Mouse (Mus musculus) forebrain, embryonic 12.5 days (tissue): ENCODE data around the gene Nelfe. TPM values are rescaled to one million over a fixed set of nuclear protein-coding genes. Genes with fewer than 3 reads are reported as not detected.

Experiments used
- ATAC-seq: fragments of 200-750 bp; cut with Nextera tagmentation; 2 replicates; pipeline ENCODE4 v1.8.0; 2017; ENCODE audit warnings: moderate TSS enrichment; ENCODE audit not compliant: low FRiP score
- H3K27ac ChIP-seq: fragments of 300-500 bp; sonication (generic); 2 replicates; pipeline ENCODE4 v1.5.1; 2016; ENCODE audit warnings: mild to moderate bottlenecking
- H3K27me3 ChIP-seq: fragments of 300-500 bp; sonication (generic); 2 replicates; pipeline ENCODE4 v1.6.1; 2016; ENCODE audit warnings: mild to moderate bottlenecking
- H3K36me3 ChIP-seq: fragments of 300-500 bp; sonication (generic); replicated peaks from 2 replicates; pipeline ENCODE4 v1.6.1; 2016; ENCODE audit warnings: mild to moderate bottlenecking
- H3K4me1 ChIP-seq: fragments of 300-500 bp; sonication (generic); 2 replicates; pipeline ENCODE4 v1.6.1; 2016
- H3K4me2 ChIP-seq: fragments of 300-500 bp; sonication (generic); 2 replicates; pipeline ENCODE4 v1.6.1; 2016; ENCODE audit warnings: mild to moderate bottlenecking, moderate library complexity
- H3K4me3 ChIP-seq: fragments of 300-500 bp; sonication (generic); replicated peaks from 2 replicates; pipeline ENCODE4 v1.5.1; 2016; ENCODE audit warnings: mild to moderate bottlenecking
- H3K9ac ChIP-seq: fragments of 300-500 bp; sonication (generic); 2 replicates; pipeline ENCODE4 v1.6.1; 2016; ENCODE audit warnings: mild to moderate bottlenecking
- H3K9me3 ChIP-seq: fragments of 300-500 bp; sonication (generic); 2 replicates; pipeline ENCODE4 v1.6.1; 2016
- WGBS: fragments of 180-500 bp; shearing (Covaris S2); methylation state at CpG from one replicate; pipeline ENCODE4 v1.1.7; 2016; 5-methylcytosine and 5-hydroxymethylcytosine counted together
- polyA plus RNA-seq: library from polyadenylated mRNA; unstranded; fragments of >200 nt; fragmentation: Nextera tagmentation; extraction: Ambion mirVana; gene quantifications from 2 replicates; pipeline ENCODE4 v1.2.1, GENCODE M21; 2016

Nelfe gene
- polyA plus RNA-seq, 1 experiment from 2014 or later = 133 TPM

DNA sequence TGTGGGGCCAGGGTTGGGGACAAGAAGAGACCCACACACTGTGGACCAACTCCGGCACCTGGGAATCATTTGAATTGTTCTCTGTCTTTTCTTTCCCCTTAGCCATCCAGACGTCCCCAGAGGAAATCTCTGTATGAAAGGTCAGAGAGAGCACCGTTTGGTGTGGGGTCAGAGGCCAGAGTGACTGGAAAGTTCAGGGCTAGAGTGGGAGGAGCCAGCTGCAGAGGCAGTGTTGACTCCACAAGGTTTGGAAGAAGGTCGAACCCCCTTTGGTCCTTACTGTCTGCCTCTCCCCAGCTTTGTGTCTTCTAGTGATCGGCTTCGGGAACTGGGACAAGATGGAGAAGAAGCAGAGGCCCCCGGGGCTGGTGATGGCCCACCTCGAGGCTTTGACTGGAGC lies 3.3 kb downstream of the Nelfe start:
- no peak overlapping the region for H3K4me3 ChIP-seq
- H3K4me1 ChIP-seq = peaks cover 22% of the 10 kb centered on the region
- H3K36me3 ChIP-seq = peaks cover 57% of the 10 kb centered on the region
- no peak overlapping the region for H3K9ac ChIP-seq
- H3K27ac ChIP-seq = no peak overlapping the region
- no peak overlapping the region for H3K4me2 ChIP-seq
- no peaks in the 10 kb centered on the region for H3K27me3 ChIP-seq
- ATAC-seq = no peak
- WGBS = 83% methylated on average over 8 of the region's 8 CpGs
- no peaks in the 10 kb centered on the region for H3K9me3 ChIP-seq

DNA sequence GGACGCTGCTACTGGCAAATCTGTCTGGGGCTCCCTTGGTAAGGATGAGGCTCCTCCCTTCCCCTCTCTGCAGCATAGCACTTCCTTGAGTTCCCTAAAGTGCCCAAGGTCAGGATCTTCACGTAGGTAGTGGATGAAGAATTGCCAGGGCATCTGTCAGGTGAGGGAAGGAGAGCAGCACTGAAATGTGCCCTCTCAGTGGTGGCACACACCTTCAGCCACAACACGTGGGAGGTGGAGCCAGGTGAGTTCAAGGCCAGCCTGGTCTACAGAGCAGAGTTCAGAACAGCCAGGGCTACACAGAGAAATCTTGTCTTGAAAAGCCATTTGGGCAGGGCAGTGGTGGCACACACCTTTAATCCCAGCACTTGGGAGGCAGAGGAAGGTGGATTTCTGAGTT lies 4.6 kb downstream of the Nelfe start:
- H3K4me3 ChIP-seq = no peak overlapping the region
- peaks cover 57% of the 10 kb centered on the region for H3K36me3 ChIP-seq
- H3K9me3 ChIP-seq = no peaks in the 10 kb centered on the region
- H3K9ac ChIP-seq = no peak overlapping the region
- no peaks in the 10 kb centered on the region for H3K27me3 ChIP-seq
- no peak for ATAC-seq
- 74% methylated on average over 3 of the region's 3 CpGs for WGBS
- no peak overlapping the region for H3K27ac ChIP-seq
- peaks cover 14% of the 10 kb centered on the region for H3K4me1 ChIP-seq
- no peak overlapping the region for H3K4me2 ChIP-seq

DNA sequence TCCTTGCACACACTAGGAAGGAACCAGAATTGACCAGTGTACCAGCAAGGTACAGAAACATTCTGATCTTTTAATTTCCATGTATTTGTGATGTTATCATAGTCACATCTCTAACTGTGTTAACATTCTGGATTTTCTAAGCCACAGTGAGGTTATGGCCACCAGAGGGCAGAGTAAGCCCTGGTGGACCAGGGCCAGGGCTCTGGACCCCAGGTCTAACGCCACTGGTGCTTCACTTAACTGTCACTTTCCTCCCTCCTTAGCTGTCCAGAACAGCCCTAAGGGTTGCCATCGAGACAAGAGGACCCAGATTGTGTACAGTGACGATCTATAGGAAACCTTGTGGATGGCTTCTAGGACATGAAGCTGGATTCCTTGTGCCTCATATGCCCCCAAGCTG lies 5.6 kb downstream of the Nelfe start:
- Histone ChIP-seq H3K4me2 (no peak overlapping the region), H3K27me3 (no peaks in the 10 kb centered on the region), H3K4me3 (no peak overlapping the region), H3K4me1 (peaks cover 10% of the 10 kb centered on the region), H3K9me3 (no peaks in the 10 kb centered on the region), H3K27ac (no peak overlapping the region), H3K9ac (no peak overlapping the region), H3K36me3 (peaks cover 57% of the 10 kb centered on the region)
- no peak for ATAC-seq
- WGBS = 44% methylated on average over 3 of the region's 3 CpGs

DNA sequence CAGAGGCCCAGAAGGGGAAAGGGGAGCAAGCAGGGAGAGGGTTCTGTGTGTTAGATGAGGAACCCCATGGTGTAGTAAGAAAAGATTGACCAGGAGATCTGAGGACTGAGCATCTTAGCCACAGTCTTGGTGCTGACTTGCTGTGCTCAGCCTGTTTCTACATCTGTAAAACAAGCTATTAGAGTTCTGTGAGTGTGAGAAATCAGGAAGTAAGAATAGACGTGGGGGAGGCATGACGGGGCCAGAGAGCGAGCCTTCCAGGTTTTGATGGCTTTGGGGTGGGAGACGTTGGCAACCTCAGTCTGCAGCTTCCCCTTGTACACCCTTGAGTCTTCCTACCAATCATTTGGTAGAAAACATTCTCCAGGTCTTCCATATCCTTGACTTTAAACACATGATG lies 8.5 kb downstream of the Nelfe start:
- H3K9ac ChIP-seq = no peak overlapping the region
- ATAC-seq = no peak
- H3K27ac ChIP-seq = no peak overlapping the region
- no peak overlapping the region for H3K4me2 ChIP-seq
- H3K9me3 ChIP-seq = no peaks in the 10 kb centered on the region
- no peak overlapping the region for H3K4me3 ChIP-seq
- WGBS = 89% methylated on average over 4 of the region's 4 CpGs
- 0 out of 2 replicates have a peak, but pooled peaks cover 9% of the 10 kb centered on the region for H3K27me3 ChIP-seq
- no peaks in the 10 kb centered on the region for H3K4me1 ChIP-seq
- peaks cover 41% of the 10 kb centered on the region for H3K36me3 ChIP-seq

DNA sequence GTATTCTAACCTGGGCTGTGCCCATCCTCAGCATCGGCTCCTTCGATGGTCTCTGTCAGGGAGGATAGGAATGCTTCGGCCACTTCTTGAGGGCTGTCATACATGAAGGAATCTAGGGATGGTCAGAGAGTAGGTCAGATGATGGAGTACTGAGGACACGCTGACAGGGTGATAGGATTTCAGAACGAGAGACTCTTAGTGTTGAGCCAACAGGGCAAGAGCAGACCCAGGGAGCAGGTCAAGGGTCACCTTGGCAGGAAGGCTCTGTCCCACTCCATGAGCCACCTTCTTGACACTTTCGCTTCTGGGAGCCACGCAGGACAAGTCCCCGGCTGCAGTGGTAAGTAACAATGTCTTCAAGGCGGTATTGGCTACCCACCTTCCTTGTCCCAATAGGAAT lies 10.3 kb downstream of the Nelfe start:
- H3K4me2 ChIP-seq = no peak overlapping the region
- peaks cover 24% of the 10 kb centered on the region for H3K36me3 ChIP-seq
- WGBS = 89% methylated on average over 9 of the region's 9 CpGs
- H3K9ac ChIP-seq = no peak overlapping the region
- 0 out of 2 replicates have a peak, but pooled peaks cover 9% of the 10 kb centered on the region for H3K27me3 ChIP-seq
- no peak overlapping the region for H3K27ac ChIP-seq
- no peak for ATAC-seq
- no peak overlapping the region for H3K4me3 ChIP-seq
- peaks cover 3% of the 10 kb centered on the region; the same call in 1 of the 2 replicates for H3K4me1 ChIP-seq
- H3K9me3 ChIP-seq = no peaks in the 10 kb centered on the region

DNA sequence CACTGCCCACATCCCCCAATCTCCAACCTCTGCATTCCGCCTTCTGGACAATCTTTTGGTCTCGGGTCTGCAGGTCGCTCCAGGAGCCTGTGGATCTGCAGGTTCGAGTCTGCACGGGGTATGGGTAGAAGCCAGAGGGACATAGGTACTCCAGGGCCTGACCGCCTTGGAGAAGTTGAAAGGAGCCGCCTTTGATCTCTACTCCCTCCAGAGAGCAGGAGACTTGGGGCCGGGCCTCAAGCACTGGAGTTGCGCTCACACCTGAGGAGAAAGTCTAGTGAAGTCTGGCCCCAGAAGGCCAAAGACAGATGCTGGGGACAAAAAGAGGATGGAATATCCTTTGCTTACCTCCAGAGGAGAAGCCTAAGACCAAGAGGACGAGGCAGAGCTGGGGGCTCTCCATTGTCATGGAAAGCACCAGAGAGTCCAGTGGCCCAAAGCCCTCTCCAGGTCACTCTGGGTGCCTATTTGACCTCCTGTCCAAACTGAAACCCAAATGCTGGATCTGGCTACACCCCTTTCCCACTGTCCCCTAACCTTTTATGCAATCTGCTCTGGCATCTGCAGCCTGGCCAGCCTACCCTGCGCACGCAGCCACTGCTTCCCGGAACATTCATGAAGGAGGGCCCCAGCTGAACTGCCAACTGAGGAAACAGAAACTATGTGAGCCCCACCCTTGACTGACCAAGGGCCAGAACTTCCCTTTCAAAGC lies 11.7 kb downstream of the Nelfe start:
- H3K4me1 ChIP-seq = peaks cover 3% of the 10 kb centered on the region; the same call in 1 of the 2 replicates
- H3K27me3 ChIP-seq = 0 out of 2 replicates have a peak, but pooled peaks cover 9% of the 10 kb centered on the region
- H3K36me3 ChIP-seq = peaks cover 12% of the 10 kb centered on the region; the same call in 1 of the 2 replicates
- H3K4me3 ChIP-seq = no peak overlapping the region
- no peak overlapping the region for H3K27ac ChIP-seq
- no peak overlapping the region for H3K9ac ChIP-seq
- no peak overlapping the region for H3K4me2 ChIP-seq
- no peaks in the 10 kb centered on the region for H3K9me3 ChIP-seq
- no peak for ATAC-seq
- whole genome bisulfite sequencing = 80% methylated on average over 13 of the region's 13 CpGs

DNA sequence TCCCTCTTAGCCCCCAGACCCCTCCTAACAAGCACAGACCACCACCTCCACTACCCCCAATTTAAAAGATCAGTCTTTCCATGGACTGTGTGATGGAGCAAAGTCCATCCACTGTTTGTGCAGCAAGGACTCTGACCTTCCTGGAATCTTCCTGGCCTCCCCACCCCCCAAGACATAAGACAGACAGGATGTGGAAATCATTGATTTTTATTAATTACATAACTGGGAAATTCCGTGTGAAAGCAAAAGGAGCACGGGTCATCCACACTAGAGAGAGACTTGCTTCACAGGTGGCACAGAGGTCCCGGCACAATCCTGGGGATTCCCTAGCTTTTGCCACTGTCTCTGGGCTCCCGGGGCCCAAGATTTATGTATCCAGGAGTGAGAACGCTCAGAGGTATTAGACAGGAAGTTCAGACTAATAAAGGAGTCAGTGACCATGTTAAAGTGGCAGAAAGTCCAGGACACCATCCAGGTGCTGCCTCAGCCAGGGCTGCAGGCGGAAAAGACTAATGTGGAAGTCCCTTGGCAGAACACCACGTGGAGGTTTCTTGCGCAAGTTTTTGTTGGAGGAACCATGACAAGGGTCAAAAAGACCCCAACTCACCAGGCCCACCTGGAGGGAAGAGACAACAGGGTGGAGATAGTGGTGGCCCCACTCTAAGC lies 12.4 kb downstream of the Nelfe start, which contains the start of gene Cfb:
Cfb (minus strand) TSS at position 103 of the 666 bp plus-strand sequence.
- H3K27me3 ChIP-seq = peaks cover 9% of the 10 kb centered on the region; the same call in 1 of the 2 replicates

DNA sequence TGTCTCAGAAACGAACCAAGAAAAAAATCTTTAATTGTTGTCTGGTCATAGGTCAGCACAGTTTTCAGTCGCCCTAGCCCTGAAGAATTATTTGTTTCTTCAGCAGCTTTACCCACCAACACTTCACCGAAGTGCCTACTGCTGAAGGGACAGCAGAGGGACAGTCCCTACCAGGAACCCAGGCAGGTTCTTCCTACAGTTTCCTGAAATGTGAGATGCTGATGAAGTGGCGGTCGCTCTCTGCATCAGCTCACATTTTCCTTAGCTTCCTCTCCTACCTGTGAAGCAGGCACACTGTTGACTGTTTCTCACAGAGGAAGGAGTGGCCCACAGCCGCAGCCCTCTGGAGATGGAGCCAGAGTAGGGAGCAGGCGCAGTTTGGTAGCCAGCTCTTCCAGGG lies 15.8 kb downstream of the Nelfe start:
- H3K27ac ChIP-seq = no peak overlapping the region
- H3K9ac ChIP-seq = no peak overlapping the region
- no peak overlapping the region for H3K4me3 ChIP-seq
- ATAC-seq = no peak
- no peaks in the 10 kb centered on the region for H3K36me3 ChIP-seq
- WGBS = 71% methylated on average over 7 of the region's 7 CpGs
- no peak overlapping the region for H3K4me2 ChIP-seq
- peaks cover 3% of the 10 kb centered on the region; the same call in 1 of the 2 replicates for H3K4me1 ChIP-seq
- H3K9me3 ChIP-seq = no peaks in the 10 kb centered on the region
- H3K27me3 ChIP-seq = peaks cover 9% of the 10 kb centered on the region; the same call in 1 of the 2 replicates

More for the DNA sequence above, 12.4 kb downstream of the Nelfe start, which contains the start of gene Cfb:
- no peak for ATAC-seq
- Histone ChIP-seq H3K4me1 (peaks cover 3% of the 10 kb centered on the region; the same call in 1 of the 2 replicates), H3K4me2 (no peak within 1 kb of the TSS), H3K27ac (no peak within 1 kb of the TSS), H3K36me3 (peaks cover 5% of the 10 kb centered on the region; the same call in 1 of the 2 replicates), H3K4me3 (no peak within 1 kb of the TSS), H3K9ac (no peak within 1 kb of the TSS), H3K9me3 (no peaks in the 10 kb centered on the region)
- 76% methylated on average over 8 of the region's 8 CpGs for WGBS

DNA sequence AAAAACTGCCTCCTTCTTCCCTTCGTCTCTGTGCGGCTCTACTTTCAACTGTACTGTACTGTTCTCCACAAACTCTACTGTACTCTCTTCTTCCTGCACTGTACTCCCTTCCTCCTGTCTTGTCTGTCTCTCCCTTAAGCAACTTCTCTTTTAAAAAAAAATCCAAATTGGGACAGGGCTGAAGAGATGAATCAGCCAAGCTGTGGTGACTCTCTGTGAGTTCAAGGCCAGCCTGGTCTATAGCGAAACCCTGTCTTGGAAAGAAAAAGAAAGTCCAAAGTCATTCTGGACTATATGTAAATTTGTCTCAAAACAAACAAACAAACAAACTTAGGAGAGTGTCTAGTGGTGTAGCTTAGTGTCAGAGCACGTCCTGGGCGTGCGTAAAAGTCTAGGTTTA lies 24.1 kb downstream of the Nelfe start:
- H3K9me3 ChIP-seq = no peaks in the 10 kb centered on the region
- no peaks in the 10 kb centered on the region for H3K36me3 ChIP-seq
- no peak for ATAC-seq
- H3K4me2 ChIP-seq = no peak overlapping the region
- no peaks in the 10 kb centered on the region for H3K4me1 ChIP-seq
- H3K4me3 ChIP-seq = no peak overlapping the region
- H3K27me3 ChIP-seq = 0 out of 2 replicates have a peak, but pooled peaks cover 3% of the 10 kb centered on the region
- no peak overlapping the region for H3K9ac ChIP-seq
- no peak overlapping the region for H3K27ac ChIP-seq
- 90% methylated on average over 6 of the region's 6 CpGs for WGBS

DNA sequence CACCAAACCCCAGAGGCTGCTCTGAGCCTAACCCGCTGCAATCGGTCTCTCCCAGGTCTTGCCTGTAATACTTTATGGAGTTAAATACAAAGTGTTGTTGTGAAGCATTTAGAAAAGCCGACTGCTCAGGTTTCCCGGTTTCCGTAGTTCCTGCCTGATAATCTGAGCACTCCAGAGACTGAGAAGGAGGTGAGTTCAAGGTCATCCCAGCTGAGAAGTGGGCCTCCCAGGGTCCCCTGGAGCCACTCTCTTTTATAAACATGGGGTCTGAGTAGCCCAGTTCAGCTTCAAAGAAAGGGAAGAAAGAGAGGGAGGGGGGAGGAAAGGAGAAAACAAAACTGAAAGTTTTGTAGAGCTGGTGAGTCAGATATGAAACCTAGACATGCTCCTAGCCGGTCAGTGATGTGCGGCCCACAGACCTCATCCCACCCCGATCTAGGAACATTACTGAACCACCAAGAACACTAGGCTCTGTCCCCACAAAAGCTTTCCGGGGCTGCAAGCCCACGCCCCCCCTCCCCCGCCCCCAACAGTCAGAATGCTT lies 29.2 kb downstream of the Nelfe start, which contains the start of gene Zbtb12:
Zbtb12 (plus strand) TSS at position 148 of the 544 bp plus-strand sequence.
- Histone ChIP-seq H3K27me3 (peaks cover 13% of the 10 kb centered on the region), H3K4me2 (no peak within 1 kb of the TSS), H3K27ac (no peak within 1 kb of the TSS), H3K4me1 (0 out of 2 replicates have a peak, but pooled peaks cover 6% of the 10 kb centered on the region), H3K36me3 (no peaks in the 10 kb centered on the region), H3K4me3 (no peak within 1 kb of the TSS), H3K9ac (no peak within 1 kb of the TSS), H3K9me3 (no peaks in the 10 kb centered on the region)
- ATAC-seq = no peak
- WGBS = 66% methylated on average over 11 of the region's 11 CpGs

DNA sequence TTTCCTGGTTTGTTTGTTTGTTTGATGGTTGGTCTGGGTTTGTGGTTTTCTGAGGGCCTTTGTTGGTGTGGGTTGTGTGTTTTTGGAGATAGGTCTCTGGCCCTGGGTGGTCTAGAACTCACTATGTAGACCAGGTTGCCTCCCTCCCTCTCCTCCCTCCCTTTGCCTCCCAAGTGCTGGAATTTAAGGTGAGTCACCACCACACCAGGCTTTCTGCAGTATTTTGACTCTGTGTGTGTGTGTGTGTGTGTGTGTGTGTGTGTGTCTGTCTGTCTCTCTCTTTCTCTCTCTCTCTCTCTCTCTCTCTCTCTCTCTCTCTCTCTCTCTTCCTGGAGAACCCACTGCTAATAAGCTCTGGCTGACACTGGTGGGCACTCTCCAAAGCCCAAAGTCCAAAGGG lies 31.0 kb downstream of the Nelfe start:
- Histone ChIP-seq H3K27ac (no peak overlapping the region), H3K4me1 (0 out of 2 replicates have a peak, but pooled peaks cover 6% of the 10 kb centered on the region), H3K9me3 (no peaks in the 10 kb centered on the region), H3K9ac (no peak overlapping the region), H3K36me3 (no peaks in the 10 kb centered on the region), H3K27me3 (peaks cover 13% of the 10 kb centered on the region), H3K4me2 (no peak overlapping the region), H3K4me3 (no peak overlapping the region)
- ATAC-seq = no peak

DNA sequence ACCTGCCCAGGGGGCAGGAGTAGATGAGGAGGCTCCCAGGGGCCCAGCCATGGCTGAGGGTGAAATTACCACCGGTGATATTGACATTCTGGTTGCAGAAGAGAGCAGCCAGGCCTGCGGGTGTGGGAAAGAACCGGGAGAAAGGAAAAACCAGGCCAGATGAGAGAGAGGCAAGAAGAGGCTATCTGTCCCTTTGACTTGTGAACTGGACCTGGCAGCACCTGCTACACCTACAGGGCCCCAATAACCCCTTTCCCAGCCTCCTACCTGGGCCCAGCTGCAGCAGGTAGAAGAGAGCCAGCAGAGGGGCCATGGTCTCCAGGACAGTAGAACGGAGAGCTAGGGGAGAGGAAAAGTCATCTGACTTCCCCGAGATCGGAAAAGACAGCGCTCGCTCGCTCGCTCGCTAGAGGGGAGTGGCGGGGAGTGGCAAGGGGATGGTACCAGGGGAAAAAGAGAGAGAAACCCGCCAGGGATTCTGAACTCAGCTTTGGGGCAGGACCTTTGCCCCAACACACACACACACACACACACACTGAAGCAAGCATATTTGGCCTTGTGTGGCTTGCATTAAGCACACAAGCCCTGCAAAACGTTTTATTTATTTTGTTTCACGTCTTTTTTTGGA lies 31.6 kb downstream of the Nelfe start, which contains the start of gene Gm20547:
Gm20547 (minus strand) TSS at position 360 of the 628 bp plus-strand sequence.
- Histone ChIP-seq H3K4me1 (0 out of 2 replicates have a peak, but pooled peaks cover 6% of the 10 kb centered on the region), H3K27ac (no peak within 1 kb of the TSS), H3K9me3 (no peaks in the 10 kb centered on the region), H3K36me3 (no peaks in the 10 kb centered on the region), H3K9ac (no peak within 1 kb of the TSS), H3K4me3 (no peak within 1 kb of the TSS), H3K4me2 (no peak within 1 kb of the TSS), H3K27me3 (peaks cover 13% of the 10 kb centered on the region)
- ATAC-seq = no peak
- WGBS = 8% methylated on average over 15 of the region's 15 CpGs
